Mouse (Mus musculus): ENCODE measurements at regions not wholly inside any gene's neighbourhood (a gene's known extent, or its start where the extent isn't known, plus 50 kb on each side); places are given as distances from the start of the nearest gene placed in this dataset.

DNA sequence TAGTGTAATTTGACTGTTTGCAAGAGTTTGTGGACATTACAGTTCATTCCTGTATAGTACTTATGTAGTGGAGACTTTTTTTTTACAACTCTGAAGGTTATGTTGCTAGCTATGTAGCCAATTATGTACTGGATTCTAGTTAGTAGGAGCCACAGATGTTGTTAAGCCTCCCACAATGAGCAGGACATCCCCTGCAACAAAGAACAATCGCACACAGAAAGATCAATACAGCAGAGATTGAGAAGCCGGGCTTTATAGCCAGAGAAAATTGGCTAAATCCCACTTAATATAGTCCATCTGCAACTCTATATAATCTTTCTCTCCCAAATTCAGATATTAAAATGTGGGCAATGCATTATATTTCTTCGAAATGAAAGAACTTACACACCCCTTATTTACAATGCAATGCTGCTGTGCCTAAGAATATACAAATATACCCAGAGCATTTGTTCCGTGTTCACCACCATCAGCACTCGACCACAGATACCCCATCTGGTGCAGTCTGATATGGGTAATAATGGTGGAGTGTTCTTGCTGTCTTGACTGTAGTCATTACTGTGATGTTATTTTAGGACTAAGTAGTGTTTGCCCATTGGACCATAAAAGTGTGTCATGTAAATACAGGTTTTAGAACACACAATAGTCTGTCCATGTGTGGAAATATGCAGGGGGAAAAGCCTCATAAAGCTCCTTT is 1351.9 kb upstream of the Zeb2 start:
- Histone ChIP-seq H3K9ac (no peak overlapping the region), H3K36me3 (no peaks in the 10 kb centered on the region), H3K9me3 (replicated peaks) (no peaks in the 10 kb centered on the region), H3K4me2 (no peak overlapping the region), H3K27ac (no peak overlapping the region), H3K27me3 (no peaks in the 10 kb centered on the region), H3K4me3 (replicated peaks) (no peak overlapping the region), H3K4me1 (replicated peaks) (no peaks in the 10 kb centered on the region)
- DNase-seq (no peak), ATAC-seq (ENCODE audit: low read depth) (no peak)
- WGBS (ENCODE audit: insufficient replicate concordance) = 60% methylated on average over 5 of the region's 5 CpGs

- Histone ChIP-seq H3K4me2 (no peak overlapping the region), H3K36me3 (no peaks in the 10 kb centered on the region), H3K9ac (no peak overlapping the region), H3K27me3 (no peaks in the 10 kb centered on the region), H3K4me1 (replicated peaks) (no peaks in the 10 kb centered on the region), H3K4me3 (replicated peaks) (no peak overlapping the region), H3K27ac (no peak overlapping the region), H3K9me3 (replicated peaks) (no peaks in the 10 kb centered on the region)
- no peak for DNase-seq
- 52% methylated on average over 4 of the region's 4 CpGs for WGBS (ENCODE audit: insufficient replicate concordance)
- ATAC-seq (ENCODE audit: low read depth) = no peak
These were observed 1348.2 kb upstream of the Zeb2 start for GRCm38 (mm10) chr2:46465389-46465788.

DNA sequence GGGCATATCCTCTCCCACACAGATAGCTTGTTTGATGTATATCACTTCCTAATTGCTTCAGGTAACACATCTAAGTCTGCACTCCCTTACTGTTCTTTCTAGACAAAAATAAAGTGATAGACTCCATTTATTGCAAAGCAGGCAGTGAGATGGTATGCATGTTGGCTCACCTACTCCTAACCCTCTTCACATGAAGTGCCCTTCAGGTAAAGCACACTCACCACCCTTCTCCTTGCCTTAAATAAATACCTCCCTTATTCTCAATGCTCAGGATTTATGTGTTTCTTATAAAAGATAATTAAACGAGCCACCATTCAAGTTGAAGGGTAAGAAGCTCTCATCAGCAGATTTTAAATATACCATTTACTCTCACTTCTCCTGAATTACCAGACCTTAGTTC is 1347.7 kb upstream of the Zeb2 start:
- Histone ChIP-seq H3K27me3 (no peaks in the 10 kb centered on the region), H3K4me2 (no peak overlapping the region), H3K4me1 (replicated peaks) (no peaks in the 10 kb centered on the region), H3K9ac (no peak overlapping the region), H3K36me3 (no peaks in the 10 kb centered on the region), H3K9me3 (replicated peaks) (no peaks in the 10 kb centered on the region), H3K27ac (no peak overlapping the region), H3K4me3 (replicated peaks) (no peak overlapping the region)
- 46% methylated on average over 1 of the region's 1 CpGs for WGBS (ENCODE audit: insufficient replicate concordance)
- DNase-seq (no peak), ATAC-seq (ENCODE audit: low read depth) (no peak)

GRCm38 (mm10) chr2:46462670-46463069 is 1345.5 kb upstream of the Zeb2 start:
- Histone ChIP-seq H3K36me3 (no peaks in the 10 kb centered on the region), H3K4me3 (replicated peaks) (no peak overlapping the region), H3K9me3 (replicated peaks) (no peaks in the 10 kb centered on the region), H3K27ac (no peak overlapping the region), H3K27me3 (no peaks in the 10 kb centered on the region), H3K4me1 (replicated peaks) (no peaks in the 10 kb centered on the region), H3K4me2 (no peak overlapping the region), H3K9ac (no peak overlapping the region)
- DNase-seq (no peak), ATAC-seq (ENCODE audit: low read depth) (no peak)
- 70% methylated on average over 2 of the region's 2 CpGs for WGBS (ENCODE audit: insufficient replicate concordance)

DNA sequence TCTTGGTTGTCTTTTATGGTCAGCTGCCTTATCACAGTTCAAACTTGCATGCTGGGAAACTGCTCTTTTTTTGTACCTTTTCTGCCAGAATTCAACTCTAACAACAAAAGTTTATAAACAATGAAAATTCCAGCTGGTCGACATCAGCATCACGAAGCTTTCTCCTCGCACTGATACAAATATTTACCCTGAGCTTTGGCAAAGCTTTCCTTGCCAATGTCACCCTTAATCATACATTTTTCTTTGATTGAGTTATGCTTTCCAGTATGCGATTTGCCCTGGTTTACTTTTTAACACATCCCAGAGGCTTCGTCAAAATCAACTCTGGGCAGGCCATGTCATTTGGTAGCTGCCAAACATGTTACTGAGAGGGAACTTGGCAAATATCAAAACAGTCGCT is 1333.5 kb upstream of the Zeb2 start:
- 51% methylated on average over 6 of the region's 6 CpGs for WGBS (ENCODE audit: insufficient replicate concordance)
- no peak for DNase-seq
- no peaks in the 10 kb centered on the region for H3K36me3 ChIP-seq

DNA sequence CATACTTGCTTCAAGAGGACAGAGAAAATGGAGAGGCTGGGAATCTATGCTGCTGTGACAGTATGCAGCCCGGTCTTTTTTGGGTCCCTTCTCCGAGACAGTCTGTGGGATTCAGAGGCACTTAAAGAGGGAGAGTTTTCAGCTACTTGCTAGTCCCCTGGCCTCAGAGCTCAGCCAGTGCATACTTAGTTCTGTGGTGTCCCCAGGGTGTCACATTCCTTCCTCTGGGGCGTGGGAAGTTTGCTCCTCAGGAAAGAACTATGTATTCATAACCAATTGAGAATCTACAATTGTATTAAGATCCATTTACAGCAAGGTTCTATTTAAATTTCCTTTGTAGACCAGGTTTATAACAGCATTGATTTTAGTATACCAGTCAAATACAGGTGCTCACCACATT is 1328.1 kb upstream of the Zeb2 start:
- Histone ChIP-seq H3K27ac (no peak overlapping the region), H3K4me2 (no peak overlapping the region), H3K9me3 (replicated peaks) (no peaks in the 10 kb centered on the region), H3K27me3 (no peaks in the 10 kb centered on the region), H3K9ac (no peak overlapping the region), H3K4me1 (replicated peaks) (no peaks in the 10 kb centered on the region; the same call in 1 of the 2 replicates), H3K36me3 (no peaks in the 10 kb centered on the region), H3K4me3 (replicated peaks) (no peak overlapping the region)
- 51% methylated on average over 3 of the region's 3 CpGs for WGBS (ENCODE audit: insufficient replicate concordance)
- ATAC-seq (ENCODE audit: low read depth) (no peak), DNase-seq (no peak)

More for the DNA sequence above, 1333.5 kb upstream of the Zeb2 start:
- Histone ChIP-seq H3K4me1 (replicated peaks) (no peaks in the 10 kb centered on the region), H3K27me3 (no peaks in the 10 kb centered on the region), H3K4me2 (no peak overlapping the region), H3K9ac (no peak overlapping the region), H3K9me3 (replicated peaks) (no peaks in the 10 kb centered on the region), H3K27ac (no peak overlapping the region), H3K4me3 (replicated peaks) (no peak overlapping the region)
- no peak for ATAC-seq (ENCODE audit: low read depth)

DNA sequence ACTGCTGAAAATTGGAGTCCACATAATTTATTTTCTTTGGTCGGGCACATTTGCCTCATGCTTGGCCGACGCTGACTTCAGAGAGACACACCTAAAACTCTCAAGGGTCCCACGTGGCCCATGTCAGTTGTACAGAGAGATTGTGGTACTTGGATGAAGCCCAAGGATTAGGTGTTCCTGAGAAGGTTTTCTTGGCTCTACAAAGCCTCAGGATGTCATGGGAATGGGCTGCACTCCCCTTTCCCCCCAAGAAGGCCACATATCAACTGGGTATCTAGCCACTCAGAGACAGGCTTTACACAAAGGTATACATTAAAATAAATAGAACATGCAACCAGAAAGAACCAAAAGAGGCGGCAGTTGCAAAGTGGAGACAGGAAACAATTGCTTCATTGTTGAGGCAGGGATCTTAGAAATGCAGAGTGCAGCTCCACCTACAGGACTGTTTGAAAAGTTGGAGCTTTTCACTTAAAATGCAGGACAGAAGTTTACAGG is 1326.5 kb upstream of the Zeb2 start:
- H3K4me3 ChIP-seq (replicated peaks) = no peak overlapping the region
- H3K9me3 ChIP-seq (replicated peaks) = no peaks in the 10 kb centered on the region
- H3K4me1 ChIP-seq (replicated peaks) = no peaks in the 10 kb centered on the region; the same call in 1 of the 2 replicates
- H3K27me3 ChIP-seq = no peaks in the 10 kb centered on the region
- WGBS (ENCODE audit: insufficient replicate concordance) = 29% methylated on average over 5 of the region's 5 CpGs
- DNase-seq = no peak
- no peak overlapping the region for H3K4me2 ChIP-seq
- H3K36me3 ChIP-seq = no peaks in the 10 kb centered on the region
- no peak overlapping the region for H3K9ac ChIP-seq
- no peak for ATAC-seq (ENCODE audit: low read depth)
- no peak overlapping the region; the same call in 1 of the 2 replicates for H3K27ac ChIP-seq

GRCm38 (mm10) chr2:46443061-46443685 is 1326.0 kb upstream of the Zeb2 start:
- Histone ChIP-seq H3K27me3 (no peaks in the 10 kb centered on the region), H3K36me3 (no peaks in the 10 kb centered on the region), H3K27ac (no peak overlapping the region; the same call in 1 of the 2 replicates), H3K4me3 (replicated peaks) (no peak overlapping the region), H3K9ac (no peak overlapping the region), H3K4me1 (replicated peaks) (no peaks in the 10 kb centered on the region; the same call in 1 of the 2 replicates), H3K4me2 (no peak overlapping the region), H3K9me3 (replicated peaks) (no peaks in the 10 kb centered on the region)
- 28% methylated on average over 6 of the region's 6 CpGs for WGBS (ENCODE audit: insufficient replicate concordance)
- ATAC-seq (ENCODE audit: low read depth) (peak; percentile 36; the same call in 1 of the 2 replicates), DNase-seq (no peak)

DNA sequence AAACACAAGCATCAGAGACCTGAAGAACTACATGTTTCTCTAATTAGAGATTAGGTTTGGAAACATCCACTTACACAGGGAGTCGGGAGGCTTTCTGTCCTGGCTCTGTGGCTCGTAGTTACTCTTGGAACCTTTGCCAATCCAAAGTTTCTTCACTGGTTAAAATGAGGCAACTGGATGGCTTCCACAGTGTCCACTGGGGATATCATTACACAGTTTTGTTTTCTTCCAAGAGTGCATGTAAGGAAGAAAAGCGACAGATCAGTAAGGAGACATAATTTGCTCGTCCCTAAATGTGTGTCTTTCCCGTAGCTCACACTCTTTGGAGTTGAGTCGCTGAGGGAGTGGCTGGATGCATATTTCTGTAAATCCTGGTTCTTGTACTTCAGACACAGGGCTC is 1325.4 kb upstream of the Zeb2 start:
- Histone ChIP-seq H3K27me3 (no peaks in the 10 kb centered on the region), H3K9me3 (replicated peaks) (no peaks in the 10 kb centered on the region), H3K27ac (no peak overlapping the region), H3K4me2 (no peak overlapping the region), H3K4me3 (replicated peaks) (no peak overlapping the region), H3K4me1 (replicated peaks) (no peaks in the 10 kb centered on the region; the same call in 1 of the 2 replicates), H3K36me3 (no peaks in the 10 kb centered on the region), H3K9ac (no peak overlapping the region)
- ATAC-seq (ENCODE audit: low read depth) (no peak), DNase-seq (no peak)
- WGBS (ENCODE audit: insufficient replicate concordance) = 64% methylated on average over 6 of the region's 6 CpGs

- WGBS (ENCODE audit: insufficient replicate concordance) = 52% methylated on average over 8 of the region's 8 CpGs
- no peak for ATAC-seq (ENCODE audit: low read depth)
- H3K27ac ChIP-seq = no peak overlapping the region
These were observed 1324.7 kb upstream of the Zeb2 start for GRCm38 (mm10) chr2:46441927-46442326.

GRCm38 (mm10) chr2:46441348-46441747 is 1324.2 kb upstream of the Zeb2 start:
- Histone ChIP-seq H3K27me3 (no peaks in the 10 kb centered on the region), H3K4me1 (replicated peaks) (no peaks in the 10 kb centered on the region; the same call in 1 of the 2 replicates), H3K4me3 (replicated peaks) (no peak overlapping the region), H3K36me3 (no peaks in the 10 kb centered on the region), H3K9ac (no peak overlapping the region), H3K27ac (no peak overlapping the region), H3K4me2 (no peak overlapping the region), H3K9me3 (replicated peaks) (no peaks in the 10 kb centered on the region)
- DNase-seq (no peak), ATAC-seq (ENCODE audit: low read depth) (no peak)
- WGBS (ENCODE audit: insufficient replicate concordance) = 69% methylated on average over 5 of the region's 5 CpGs

More at GRCm38 (mm10) chr2:46441927-46442326, 1324.7 kb upstream of the Zeb2 start:
- Histone ChIP-seq H3K36me3 (no peaks in the 10 kb centered on the region), H3K4me3 (replicated peaks) (no peak overlapping the region), H3K9me3 (replicated peaks) (no peaks in the 10 kb centered on the region), H3K4me1 (replicated peaks) (no peaks in the 10 kb centered on the region; the same call in 1 of the 2 replicates), H3K9ac (no peak overlapping the region), H3K27me3 (no peaks in the 10 kb centered on the region), H3K4me2 (no peak overlapping the region)
- no peak for DNase-seq

GRCm38 (mm10) chr2:46440038-46440437 is 1322.8 kb upstream of the Zeb2 start:
- H3K27ac ChIP-seq = no peak overlapping the region
- no peak overlapping the region for H3K9ac ChIP-seq
- no peak for ATAC-seq (ENCODE audit: low read depth)
- no peaks in the 10 kb centered on the region for H3K27me3 ChIP-seq
- no peaks in the 10 kb centered on the region for H3K36me3 ChIP-seq
- WGBS (ENCODE audit: insufficient replicate concordance) = 69% methylated on average over 2 of the region's 2 CpGs
- no peak overlapping the region for H3K4me3 ChIP-seq (replicated peaks)
- H3K4me1 ChIP-seq (replicated peaks) = no peaks in the 10 kb centered on the region; the same call in 1 of the 2 replicates
- no peak for DNase-seq
- no peaks in the 10 kb centered on the region for H3K9me3 ChIP-seq (replicated peaks)
- H3K4me2 ChIP-seq = no peak overlapping the region
